Mouse (Mus musculus) right cerebral cortex, adult 18-20 months (tissue): ENCODE measurements around the gene Mslnl.

ENCODE experiments used
- DNase-seq: peaks from one replicate; pipeline ENCODE4 v3.0.0; 2022; ENCODE audit warnings: mixed read lengths

Gene Mslnl

DNA sequence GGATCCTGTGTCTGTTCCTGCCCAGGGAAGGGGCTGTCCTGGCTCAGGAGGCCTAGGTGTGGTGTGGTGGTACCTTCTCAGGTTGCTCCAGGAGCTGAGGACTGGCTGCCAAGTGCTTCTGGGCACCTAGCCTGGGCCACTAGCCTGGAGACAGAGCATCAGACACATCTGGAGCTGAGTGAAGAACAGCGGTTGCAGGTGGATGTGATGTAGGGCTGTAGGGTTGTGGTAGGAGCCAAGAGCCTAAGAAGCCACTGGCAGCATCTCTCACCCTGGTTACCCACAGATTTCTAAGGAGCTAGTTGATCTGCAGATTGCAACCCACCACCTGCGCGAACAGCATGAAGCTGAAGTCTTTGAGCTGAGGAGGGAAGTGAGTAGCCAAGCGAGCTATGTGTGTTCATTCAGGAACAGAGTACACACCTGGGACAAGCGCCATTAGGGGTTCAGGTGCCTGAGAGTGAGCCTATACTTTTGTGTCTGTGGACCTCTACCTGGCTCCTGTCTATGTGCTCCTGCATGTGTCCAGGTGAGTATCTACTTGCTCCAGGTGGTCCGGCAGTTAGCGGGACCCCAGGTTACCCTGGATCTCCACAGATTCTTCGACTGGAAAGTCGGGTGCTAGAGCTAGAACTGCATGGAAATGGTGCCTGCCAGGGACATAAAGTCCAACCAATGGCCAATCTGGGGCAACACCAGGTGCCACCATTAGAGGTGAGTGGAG, 51.1 kb downstream of the Mslnl start:
- no peak for DNase-seq

DNA sequence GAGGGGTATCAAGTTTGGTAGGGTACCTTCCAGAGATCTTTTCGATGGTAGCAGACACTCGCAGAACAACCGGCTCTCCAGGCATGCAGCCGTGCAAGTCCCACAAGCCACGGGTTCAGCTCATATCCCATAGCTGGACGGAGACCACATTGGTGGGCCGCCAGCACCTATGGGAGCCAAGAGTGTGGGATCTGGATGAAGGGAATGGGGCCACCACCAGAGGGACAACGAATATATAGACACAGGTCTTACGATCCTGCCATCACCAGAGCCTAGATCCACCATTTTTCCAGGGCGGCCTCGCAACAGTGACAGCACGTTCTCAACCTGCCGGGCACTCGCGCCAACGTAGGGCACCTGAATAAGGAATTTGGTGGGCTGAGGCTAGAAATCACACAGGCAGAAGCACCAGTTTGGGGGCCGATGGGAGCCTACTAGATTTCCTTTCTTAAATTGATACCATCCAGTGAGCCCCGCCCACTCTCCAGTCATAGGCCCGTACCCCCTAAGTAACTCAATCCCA, 55.5 kb downstream of the Mslnl start:
- DNase-seq = no peak

- DNase-seq = peak; percentile 87
Observed at GRCm38 (mm10) chr17:25791843-25792527, 56.1 kb downstream of the Mslnl start.

GRCm38 (mm10) chr17:25792615-25793014, 56.8 kb downstream of the Mslnl start, which contains the start of gene Fam173a:
Fam173a (minus strand) TSS chr17:25792901.
- peak; percentile 65 for DNase-seq

DNA sequence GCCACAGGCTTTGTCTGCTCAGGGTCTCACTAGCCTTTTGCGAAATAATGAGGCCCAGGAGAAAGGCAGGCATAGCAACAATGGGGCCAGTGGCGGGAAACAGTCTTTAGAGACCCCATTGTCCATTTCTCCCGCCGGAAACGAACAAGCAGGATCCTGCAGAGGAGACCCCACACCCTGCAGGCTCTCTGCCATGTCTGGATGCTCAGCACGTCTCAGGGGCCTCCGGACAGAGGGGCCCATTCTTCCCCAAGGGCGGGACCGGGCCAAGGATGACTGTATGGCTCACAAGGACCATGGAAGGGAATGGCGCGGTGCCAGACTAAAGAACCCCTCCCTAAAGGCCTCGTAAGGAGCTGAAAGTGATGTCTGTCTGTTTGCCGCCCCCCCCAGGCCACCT, 58.4 kb downstream of the Mslnl start:
- no peak for DNase-seq

DNA sequence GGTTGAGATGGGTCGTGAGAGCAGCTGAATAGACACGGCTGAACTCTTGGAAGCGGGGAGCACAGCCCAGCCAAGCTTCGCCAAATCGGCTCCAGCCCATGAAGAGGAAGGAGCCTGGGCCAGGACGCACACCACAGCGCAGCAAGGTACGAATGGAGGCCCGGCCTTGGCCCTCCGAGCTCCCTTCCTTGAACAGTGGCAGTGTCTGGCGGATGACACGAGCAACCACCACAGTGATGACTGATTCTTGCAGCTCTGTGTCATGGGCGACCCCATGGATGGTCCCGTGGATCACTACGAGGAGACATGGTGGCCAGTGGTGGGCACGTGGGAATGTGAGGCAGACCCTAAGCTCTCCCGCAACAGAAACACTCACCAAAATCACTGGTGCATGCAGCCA, 59.2 kb downstream of the Mslnl start:
- DNase-seq = no peak

DNA sequence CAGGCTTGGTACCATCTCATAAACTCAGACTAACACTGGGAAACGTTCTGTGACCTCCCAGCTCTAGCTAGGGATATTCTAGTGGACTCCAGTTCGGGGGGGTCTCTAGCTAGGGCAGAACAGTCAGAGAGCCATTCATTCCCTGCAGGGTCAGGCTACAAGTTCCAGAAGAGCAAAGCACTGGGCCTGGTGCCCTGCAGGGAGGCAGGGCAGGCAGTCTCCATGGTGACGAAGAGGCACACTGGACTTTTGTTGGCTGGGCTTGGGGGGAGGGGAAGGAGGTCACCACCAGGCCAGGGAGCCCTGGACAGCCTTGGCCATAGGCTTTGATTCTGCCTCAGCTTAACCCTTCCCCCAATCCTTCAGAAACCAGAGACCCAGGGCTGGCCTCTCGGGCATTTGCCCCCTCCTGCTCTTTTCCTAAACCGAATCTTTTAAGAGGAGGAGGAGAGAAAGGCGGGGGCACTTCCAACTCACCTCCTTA, 59.8 kb downstream of the Mslnl start, which contains the start of gene AC134908.4:
AC134908.4 (minus strand) TSS at position 51 of the 484 bp plus-strand sequence.
- DNase-seq = peak; percentile 77

DNA sequence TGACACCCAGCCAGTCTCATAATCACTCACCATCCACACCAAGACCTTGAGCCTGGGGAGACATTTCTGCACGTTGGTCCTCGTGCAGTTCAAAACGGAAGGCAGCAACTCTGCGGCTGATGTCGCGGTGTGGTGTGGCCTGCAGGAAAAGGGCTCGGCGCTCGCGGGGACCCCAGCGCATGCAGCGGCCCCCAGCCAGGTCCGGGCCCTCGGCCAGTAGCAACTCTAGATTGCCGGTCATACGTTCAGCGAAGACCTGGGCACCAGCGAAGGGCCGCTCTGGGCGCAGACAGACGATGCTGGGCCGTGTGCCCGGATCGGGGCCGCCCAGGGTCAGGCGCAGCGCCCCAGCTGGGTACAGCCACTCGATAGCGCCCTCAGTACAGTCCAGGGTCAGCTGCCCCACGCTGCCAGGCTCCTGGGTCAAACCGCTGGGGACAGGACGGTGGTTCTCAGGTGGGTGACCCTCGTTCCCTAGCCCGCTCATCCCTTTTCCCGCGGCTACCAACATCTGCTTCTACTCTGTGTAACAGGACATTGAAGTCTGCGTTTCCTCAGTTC, 60.4 kb downstream of the Mslnl start:
- DNase-seq = no peak

- DNase-seq = peak; percentile 78
Observed at GRCm38 (mm10) chr17:25796951-25797369, 61.1 kb downstream of the Mslnl start, which contains the start of gene Metrn. Metrn (minus strand) TSS chr17:25797136.
